Mouse (Mus musculus) MEL (cell line): ENCODE data around the gene Hltf.

Experiments
- MAX ChIP-seq: IDR thresholded peaks from 2 replicates; pipeline ENCODE4 v1.6.1; 2011; ENCODE audit warnings: low read length, improper control_type of control experiment
- POLR2A ChIP-seq, 2 experiments: IDR thresholded peaks; 2 replicates each; pipeline ENCODE4 v1.6.1; 2011 to 2012; ENCODE audit warnings: low read length in 2 of 2, mild to moderate bottlenecking in 2 of 2, control low read depth in 1 of 2, improper control_type of control experiment in 1 of 2, low read depth in 1 of 2, moderate library complexity in 1 of 2; ENCODE audit not compliant: control insufficient read depth in 1 of 2, insufficient read depth in 1 of 2, poor library complexity in 1 of 2
- USF1 ChIP-seq: IDR thresholded peaks from 2 replicates; pipeline ENCODE4 v1.6.1; 2014; ENCODE audit warnings: low read depth, mild to moderate bottlenecking, inconsistent platforms, low read length, improper control_type of control experiment, moderate library complexity

DNA sequence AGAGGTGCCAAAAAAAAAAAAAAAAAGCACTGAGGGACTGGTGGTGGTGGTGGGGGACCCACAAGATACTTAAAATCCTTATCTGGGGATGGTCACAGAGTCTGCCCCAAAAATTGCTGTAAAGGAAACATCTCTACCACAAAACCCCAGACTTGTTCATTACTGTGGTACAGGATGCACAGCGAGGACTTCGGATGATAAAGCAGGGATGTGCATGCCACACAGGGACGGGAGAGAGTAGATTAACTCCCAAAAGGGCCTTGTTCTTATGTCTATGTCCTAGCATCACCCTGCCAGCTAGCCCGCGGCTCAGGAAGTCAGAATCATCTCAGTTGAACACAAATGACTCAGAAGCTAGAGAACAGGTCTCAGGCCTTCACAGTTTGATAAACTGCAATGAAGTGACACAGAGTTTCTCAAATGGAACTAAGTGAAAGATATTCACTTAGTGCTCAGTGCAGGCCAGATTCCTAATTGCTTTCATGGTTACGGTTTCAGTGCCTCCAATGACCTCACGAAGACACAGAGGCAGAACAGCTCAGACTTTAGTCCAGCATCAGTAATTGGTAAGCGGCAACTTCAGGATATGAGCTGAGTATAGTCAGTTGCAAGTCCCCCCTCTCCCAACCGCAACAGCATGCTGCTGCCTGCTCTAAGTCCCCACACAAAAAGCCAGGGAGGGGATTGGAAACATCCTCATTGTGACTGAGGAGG is 79.4 kb downstream of the Hltf start:
- TF ChIP-seq USF1 (no peak), POLR2A (IDR thresholded peaks at IDR 0.05; ENCODE audit: control insufficient read depth in 1 of 2, insufficient read depth in 1 of 2, low read depth in 1 of 2, low read length in 2 of 2, poor library complexity in 1 of 2) (no peak), MAX (no peak)
